Mouse (Mus musculus): Measurements from ENCODE around the gene Gm13287. TPM values are rescaled to one million over a fixed set of nuclear protein-coding genes. Genes with fewer than 3 reads are reported as not detected.

The Gm13287 gene
- polyA plus RNA-seq, 2 experiments, result not detected

- no peak for ATAC-seq (ENCODE audit: insufficient read depth)
- H3K9me3 ChIP-seq (ENCODE audit: control insufficient read depth, low read length), result no peaks in the 10 kb centered on the region
- WGBS (ENCODE audit: insufficient replicate concordance), result 27% methylated on average over 3 of the region's 3 CpGs
- H3K36me3 ChIP-seq (replicated peaks; ENCODE audit: control insufficient read depth, insufficient read depth, low read depth), result no peaks in the 10 kb centered on the region
- no peak overlapping the region for H3K27ac ChIP-seq
- H3K27me3 ChIP-seq (ENCODE audit: control insufficient read depth, insufficient read depth, low read length), result no peaks in the 10 kb centered on the region
- no peak overlapping the region for H3K4me2 ChIP-seq (ENCODE audit: low read depth)
- TF ChIP-seq EP300 (IDR thresholded peaks at IDR 0.05; ENCODE audit: low read depth) (no peak), CTCF (IDR thresholded peaks at IDR 0.05; ENCODE audit: low read depth) (peak; percentile 41; the same call in 1 of the 2 replicates)
- no peak overlapping the region for H3K9ac ChIP-seq (replicated peaks)
- no peak overlapping the region for H3K4me3 ChIP-seq (ENCODE audit: insufficient read depth in 1 of 2, low read depth in 2 of 2, low read length in 2 of 2)
- no peaks in the 10 kb centered on the region for H3K4me1 ChIP-seq (replicated peaks; ENCODE audit: control insufficient read depth in 2 of 2, insufficient read depth in 2 of 2, low read length in 1 of 2)
- DNase-seq (ENCODE audit: low read depth in 3 of 3, low spot score in 3 of 3), result no peak
Observed at GRCm38 (mm10) chr4:88838828-88839227, 35.8 kb downstream of the Gm13287 start.

GRCm38 (mm10) chr4:88840058-88840457 lies 37.0 kb downstream of the Gm13287 start:
- Histone ChIP-seq H3K27me3 (ENCODE audit: control insufficient read depth, insufficient read depth, low read length) (no peaks in the 10 kb centered on the region), H3K9me3 (ENCODE audit: control insufficient read depth, low read length) (no peaks in the 10 kb centered on the region), H3K4me3 (ENCODE audit: insufficient read depth in 1 of 2, low read depth in 2 of 2, low read length in 2 of 2) (no peak overlapping the region), H3K36me3 (replicated peaks; ENCODE audit: control insufficient read depth, insufficient read depth, low read depth) (no peaks in the 10 kb centered on the region), H3K27ac (no peak overlapping the region), H3K4me1 (replicated peaks; ENCODE audit: control insufficient read depth in 2 of 2, insufficient read depth in 2 of 2, low read length in 1 of 2) (no peaks in the 10 kb centered on the region), H3K4me2 (ENCODE audit: low read depth) (no peak overlapping the region), H3K9ac (replicated peaks) (no peak overlapping the region)
- ATAC-seq (ENCODE audit: insufficient read depth), result no peak
- 43% methylated on average over 3 of the region's 3 CpGs for WGBS (ENCODE audit: insufficient replicate concordance)
- DNase-seq (ENCODE audit: low read depth in 3 of 3, low spot score in 3 of 3), result no peak
- TF ChIP-seq EP300 (IDR thresholded peaks at IDR 0.05; ENCODE audit: low read depth) (no peak), CTCF (IDR thresholded peaks at IDR 0.05; ENCODE audit: low read depth) (no peak)

DNA sequence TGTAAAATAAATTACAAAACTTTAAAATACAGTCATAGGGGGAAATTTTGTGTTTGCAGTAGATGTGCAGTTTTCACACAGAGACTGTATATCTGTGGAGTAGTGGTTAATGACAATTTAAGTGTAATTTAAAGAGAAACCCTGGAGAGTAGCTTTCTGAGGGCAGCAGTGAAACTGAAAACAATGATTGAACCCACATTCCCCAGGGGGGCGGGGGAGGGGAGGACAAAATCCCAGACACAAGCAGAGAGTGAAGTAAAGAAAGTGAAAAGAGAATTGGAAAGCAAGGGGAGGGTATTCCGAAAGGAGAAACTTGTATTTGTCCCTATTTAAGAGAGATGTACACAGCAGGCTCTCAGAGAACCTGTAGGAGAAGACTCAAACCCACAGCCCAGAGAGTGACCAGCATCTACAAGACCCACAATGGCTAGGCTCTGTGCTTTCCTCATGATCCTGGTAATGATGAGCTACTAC lies 38.4 kb downstream of the Gm13287 start, which contains the start of gene Ifna4:
Gene Ifna4, plus strand, starts transcription at position 424 of the 474 bp plus-strand sequence.
- no peaks in the 10 kb centered on the region for H3K9me3 ChIP-seq (ENCODE audit: control insufficient read depth, low read length)
- H3K9ac ChIP-seq (replicated peaks), result no peak within 1 kb of the TSS
- ATAC-seq (ENCODE audit: insufficient read depth), result no peak
- H3K4me2 ChIP-seq (ENCODE audit: low read depth), result no peak within 1 kb of the TSS
- no peak for DNase-seq (ENCODE audit: low read depth in 3 of 3, low spot score in 3 of 3)
- TF ChIP-seq CTCF (IDR thresholded peaks at IDR 0.05; ENCODE audit: low read depth) (no peak), EP300 (IDR thresholded peaks at IDR 0.05; ENCODE audit: low read depth) (no peak)
- no peaks in the 10 kb centered on the region for H3K4me1 ChIP-seq (replicated peaks; ENCODE audit: control insufficient read depth in 2 of 2, insufficient read depth in 2 of 2, low read length in 1 of 2)
- no peak within 1 kb of the TSS for H3K4me3 ChIP-seq (ENCODE audit: insufficient read depth in 1 of 2, low read depth in 2 of 2, low read length in 2 of 2)
- no peaks in the 10 kb centered on the region for H3K27me3 ChIP-seq (ENCODE audit: control insufficient read depth, insufficient read depth, low read length)
- no peak within 1 kb of the TSS for H3K27ac ChIP-seq
- 35% methylated on average over 2 of the region's 2 CpGs for WGBS (ENCODE audit: insufficient replicate concordance)
- no peaks in the 10 kb centered on the region for H3K36me3 ChIP-seq (replicated peaks; ENCODE audit: control insufficient read depth, insufficient read depth, low read depth)

DNA sequence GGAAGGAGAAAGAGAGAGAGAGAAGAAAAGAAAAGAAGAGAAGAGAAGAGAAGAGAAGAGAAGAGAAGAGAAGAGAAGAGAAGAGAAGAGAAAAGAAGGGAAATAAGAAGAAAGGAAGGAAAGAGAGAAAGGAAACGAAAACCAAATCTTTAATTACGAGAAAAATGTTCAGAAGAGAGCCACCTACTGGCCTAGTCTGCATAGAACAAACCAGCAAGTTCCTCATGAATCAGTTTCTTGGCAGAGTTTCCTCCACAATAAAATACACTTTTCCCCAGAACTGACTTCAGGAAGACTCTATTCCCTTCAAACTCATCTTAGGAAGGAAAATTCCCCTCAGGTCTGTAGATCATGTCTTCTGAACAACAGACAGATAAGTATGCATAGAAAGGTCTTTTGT lies 42.3 kb downstream of the Gm13287 start:
- Histone ChIP-seq H3K27me3 (ENCODE audit: control insufficient read depth, insufficient read depth, low read length) (no peaks in the 10 kb centered on the region), H3K36me3 (replicated peaks; ENCODE audit: control insufficient read depth, insufficient read depth, low read depth) (no peaks in the 10 kb centered on the region), H3K27ac (no peak overlapping the region), H3K9me3 (ENCODE audit: control insufficient read depth, low read length) (no peaks in the 10 kb centered on the region), H3K4me2 (ENCODE audit: low read depth) (no peak overlapping the region), H3K9ac (replicated peaks) (no peak overlapping the region), H3K4me1 (replicated peaks; ENCODE audit: control insufficient read depth in 2 of 2, insufficient read depth in 2 of 2, low read length in 1 of 2) (no peaks in the 10 kb centered on the region), H3K4me3 (ENCODE audit: insufficient read depth in 1 of 2, low read depth in 2 of 2, low read length in 2 of 2) (no peak overlapping the region)
- DNase-seq (ENCODE audit: low read depth in 3 of 3, low spot score in 3 of 3), result no peak
- ATAC-seq (ENCODE audit: insufficient read depth), result no peak
- 27% methylated on average over 2 of the region's 2 CpGs for WGBS (ENCODE audit: insufficient replicate concordance)
- no peak; the same call in 1 of the 2 replicates for TF ChIP-seq CTCF (IDR thresholded peaks at IDR 0.05; ENCODE audit: low read depth)
- no peak for TF ChIP-seq EP300 (IDR thresholded peaks at IDR 0.05; ENCODE audit: low read depth)

GRCm38 (mm10) chr4:88849698-88850097 lies 46.6 kb downstream of the Gm13287 start, which contains the start of gene Ifna1:
TSS of gene Ifna1 (plus strand) at chr4:88850087.
- no peaks in the 10 kb centered on the region for H3K36me3 ChIP-seq (replicated peaks; ENCODE audit: control insufficient read depth, insufficient read depth, low read depth)
- H3K4me2 ChIP-seq (ENCODE audit: low read depth), result no peak within 1 kb of the TSS
- H3K9me3 ChIP-seq (ENCODE audit: control insufficient read depth, low read length), result no peaks in the 10 kb centered on the region
- DNase-seq (ENCODE audit: low read depth in 3 of 3, low spot score in 3 of 3) (no peak), ATAC-seq (ENCODE audit: insufficient read depth) (no peak)
- H3K27ac ChIP-seq, result no peak within 1 kb of the TSS
- 18% methylated on average over 1 of the region's 1 CpGs for WGBS (ENCODE audit: insufficient replicate concordance)
- no peak within 1 kb of the TSS for H3K4me3 ChIP-seq (ENCODE audit: insufficient read depth in 1 of 2, low read depth in 2 of 2, low read length in 2 of 2)
- H3K4me1 ChIP-seq (replicated peaks; ENCODE audit: control insufficient read depth in 2 of 2, insufficient read depth in 2 of 2, low read length in 1 of 2), result no peaks in the 10 kb centered on the region
- no peak within 1 kb of the TSS for H3K9ac ChIP-seq (replicated peaks)
- no peak for TF ChIP-seq EP300 (IDR thresholded peaks at IDR 0.05; ENCODE audit: low read depth)
- TF ChIP-seq CTCF (IDR thresholded peaks at IDR 0.05; ENCODE audit: low read depth), result no peak
- no peaks in the 10 kb centered on the region for H3K27me3 ChIP-seq (ENCODE audit: control insufficient read depth, insufficient read depth, low read length)

All from liver, embryonic 14.5 days (tissue).